Mouse (Mus musculus) adrenal gland, adult 2 months (tissue): ENCODE measurements at regions not wholly inside any gene's neighbourhood (a gene's known extent, or its start where the extent isn't known, plus 50 kb on each side); places are given as distances from the start of the nearest gene placed in this dataset.
A peak's percentile ranks its signal among the peaks of the same experiment; 100 is the strongest.

Experiments used
- DNase-seq: peaks from one replicate; pipeline ENCODE4 v3.0.0; 2021

DNA sequence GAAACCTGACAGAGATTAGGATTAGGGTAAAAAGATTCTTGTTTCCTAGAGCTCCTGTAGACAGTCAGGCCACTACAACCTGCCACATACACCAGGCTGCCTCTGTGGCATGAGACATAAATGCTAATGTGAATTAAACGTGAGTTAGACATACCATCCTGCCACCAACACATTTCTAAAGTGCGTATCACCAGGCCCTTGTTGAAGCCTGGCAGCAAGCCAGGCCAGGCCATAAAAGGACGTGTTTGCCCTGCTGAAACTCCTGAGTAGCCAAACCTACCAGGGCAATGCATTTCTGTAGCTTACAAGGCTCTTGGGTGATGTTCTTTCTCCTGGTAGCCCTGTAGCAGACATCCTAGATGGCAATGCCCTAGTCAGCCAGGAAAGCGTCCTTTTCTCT lies 63.4 kb upstream of the Gm5458 start:
- DNase-seq: peak; percentile 6

DNA sequence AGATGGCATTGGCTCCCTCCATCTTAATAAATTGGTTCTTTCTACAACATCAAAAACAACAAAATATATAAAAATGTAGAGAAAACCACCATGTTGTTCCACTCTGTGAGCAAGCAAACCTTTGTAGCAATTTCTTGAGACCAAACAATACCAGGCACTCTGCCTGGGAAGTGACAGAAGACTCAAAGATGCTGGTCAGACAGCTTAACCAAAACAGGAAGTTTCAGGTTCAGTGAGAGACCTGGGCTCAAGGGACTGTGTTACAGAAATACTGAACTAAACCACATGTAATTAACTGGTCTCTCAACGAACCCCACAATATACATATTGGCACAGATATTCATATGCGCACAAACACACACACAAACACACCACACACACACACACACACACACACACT lies 71.7 kb upstream of the Gm5458 start:
- DNase-seq: no peak

DNA sequence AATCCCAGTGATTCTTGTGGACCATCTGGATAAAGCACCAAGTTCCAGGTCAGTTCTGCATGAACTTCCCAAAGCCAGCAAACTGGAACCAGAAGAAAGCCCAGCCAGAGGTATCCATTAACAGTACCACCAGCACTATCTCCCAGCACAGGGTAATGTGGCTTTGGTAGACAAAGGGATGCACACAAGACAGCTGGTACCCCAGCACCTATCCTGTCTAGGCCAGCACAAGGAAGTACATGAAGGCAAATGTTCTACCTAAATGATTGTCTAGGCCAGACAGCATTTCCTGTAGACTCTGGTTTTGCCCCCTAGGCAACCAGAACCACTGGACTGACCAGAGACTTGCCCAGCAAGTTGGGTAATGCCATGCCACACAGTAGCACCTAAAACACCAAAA lies 62.6 kb upstream of the Nid2 start:
- no peak for DNase-seq

DNA sequence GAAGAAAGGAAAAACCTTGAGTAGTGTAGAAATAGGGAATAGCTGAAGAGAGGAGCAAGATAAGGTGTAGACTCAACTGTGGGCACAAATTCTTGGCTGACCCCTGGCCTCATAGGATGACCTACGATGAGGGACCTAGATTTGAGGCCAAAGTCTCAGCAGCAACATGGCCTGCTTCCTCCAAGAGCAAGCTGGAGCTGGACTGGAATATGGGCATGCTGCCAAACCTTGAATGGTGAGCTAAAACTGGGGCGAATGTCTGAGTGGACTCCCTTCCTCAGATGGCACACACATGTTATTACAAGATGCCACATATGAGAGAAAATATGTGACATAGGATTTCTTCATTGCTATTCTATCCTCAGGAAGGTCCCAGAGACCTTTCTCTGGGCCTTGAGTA lies 57.5 kb upstream of the Nid2 start:
- DNase-seq: peak; percentile 9

DNA sequence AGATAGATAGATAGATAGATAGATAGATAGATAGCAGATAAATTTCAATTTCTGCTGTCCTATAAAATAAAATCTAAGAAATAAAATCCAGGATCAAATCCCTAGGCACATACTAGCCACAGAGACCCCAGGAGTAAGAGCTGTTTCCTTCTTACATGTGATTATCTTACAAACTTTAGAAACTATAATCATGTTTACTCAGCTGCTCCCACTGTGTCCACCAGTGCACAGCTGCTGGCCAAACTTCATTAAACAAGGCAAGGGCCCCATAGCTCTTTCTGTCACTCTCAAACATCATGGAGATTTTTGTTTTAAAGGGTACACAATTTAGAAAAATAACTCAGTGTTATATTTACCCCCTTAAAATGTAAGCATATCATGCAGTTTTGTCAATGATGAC lies 56.8 kb upstream of the Nid2 start:
- DNase-seq: no peak

DNA sequence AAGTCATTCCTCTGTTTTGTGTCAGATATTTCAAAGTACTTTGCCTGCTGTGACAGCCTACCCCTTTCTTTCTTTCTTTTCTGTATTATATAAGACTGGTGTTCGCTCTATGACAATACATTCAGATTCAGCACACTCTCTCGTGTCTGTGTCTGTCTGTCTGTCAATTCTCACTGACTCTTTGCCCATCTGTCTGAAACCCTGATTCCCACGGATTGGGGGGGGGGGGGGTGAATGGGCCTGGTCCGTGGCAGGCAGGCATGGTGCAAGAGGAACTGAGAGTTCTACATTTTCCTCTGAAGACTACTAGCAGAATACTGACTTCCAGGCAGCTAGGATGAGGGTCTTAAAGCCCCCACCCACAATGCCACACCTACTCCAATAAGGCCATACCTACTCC lies 51.6 kb upstream of the Nid2 start:
- DNase-seq: no peak
